Mouse (Mus musculus) limb, embryonic 11.5 days (tissue): ENCODE results near the gene Sema3c. TPM values are rescaled to one million over a fixed set of nuclear protein-coding genes. Genes with fewer than 3 reads are reported as not detected.

Experiments used
- ATAC-seq: fragments of 200-750 bp; cut with Nextera tagmentation; 2 replicates; pipeline ENCODE4 v1.8.0; 2017; ENCODE audit warnings: low read depth; ENCODE audit not compliant: insufficient number of reproducible peaks, low FRiP score, low TSS enrichment
- DNase-seq: peaks from one replicate; pipeline ENCODE4 v3.0.0-alpha.2; 2015; ENCODE audit warnings: low spot score
- H3K27ac ChIP-seq: fragments of 300-500 bp; sonication (generic); replicated peaks from 2 replicates; pipeline ENCODE4 v1.5.1; 2014; ENCODE audit warnings: low read depth, mild to moderate bottlenecking, low read length
- H3K27me3 ChIP-seq: fragments of 300-500 bp; sonication (generic); 2 replicates; pipeline ENCODE4 v1.6.1; 2014; ENCODE audit warnings: mild to moderate bottlenecking, low read length, mixed read lengths; ENCODE audit not compliant: control insufficient read depth, insufficient read depth
- H3K36me3 ChIP-seq: fragments of 300-500 bp; sonication (generic); 2 replicates; pipeline ENCODE4 v1.6.1; 2014; ENCODE audit warnings: mild to moderate bottlenecking, low read length, moderate library complexity, mixed read lengths; ENCODE audit not compliant: control insufficient read depth, insufficient read depth
- H3K4me1 ChIP-seq: fragments of 300-500 bp; sonication (generic); 2 replicates; pipeline ENCODE4 v1.6.1; 2014; ENCODE audit warnings: low read length, mixed read lengths; ENCODE audit not compliant: control insufficient read depth, insufficient read depth
- H3K4me2 ChIP-seq: fragments of 300-500 bp; sonication (generic); 2 replicates; pipeline ENCODE4 v1.6.1; 2014; ENCODE audit warnings: low read depth, mild to moderate bottlenecking, moderate library complexity; ENCODE audit not compliant: severe bottlenecking
- H3K4me3 ChIP-seq: fragments of 300-500 bp; sonication (generic); 2 replicates; pipeline ENCODE4 v1.5.1; 2014; ENCODE audit warnings: low read depth, low read length
- H3K9ac ChIP-seq: fragments of 300-500 bp; sonication (generic); 2 replicates; pipeline ENCODE4 v1.6.1; 2014; ENCODE audit warnings: mild to moderate bottlenecking, low read length
- H3K9me3 ChIP-seq: fragments of 300-500 bp; sonication (generic); 2 replicates; pipeline ENCODE4 v1.6.1; 2016; ENCODE audit warnings: low read length; ENCODE audit not compliant: control insufficient read depth
- WGBS: fragments of 180-500 bp; shearing (Covaris S2); extraction: QIAGEN DNeasy Blood & Tissue Kit; methylation state at CpG from one replicate; pipeline ENCODE4 v1.1.7; 2014; 5-methylcytosine and 5-hydroxymethylcytosine counted together
- polyA plus RNA-seq: library from polyadenylated mRNA; unstranded; fragments of >200 nt; fragmentation: Nextera tagmentation; extraction: Ambion mirVana; gene quantifications from 2 replicates; pipeline ENCODE4 v1.2.1, GENCODE M21; 2014

The Sema3c gene
- polyA plus RNA-seq, 1 experiment from 2014 or later: 16.8 TPM

DNA sequence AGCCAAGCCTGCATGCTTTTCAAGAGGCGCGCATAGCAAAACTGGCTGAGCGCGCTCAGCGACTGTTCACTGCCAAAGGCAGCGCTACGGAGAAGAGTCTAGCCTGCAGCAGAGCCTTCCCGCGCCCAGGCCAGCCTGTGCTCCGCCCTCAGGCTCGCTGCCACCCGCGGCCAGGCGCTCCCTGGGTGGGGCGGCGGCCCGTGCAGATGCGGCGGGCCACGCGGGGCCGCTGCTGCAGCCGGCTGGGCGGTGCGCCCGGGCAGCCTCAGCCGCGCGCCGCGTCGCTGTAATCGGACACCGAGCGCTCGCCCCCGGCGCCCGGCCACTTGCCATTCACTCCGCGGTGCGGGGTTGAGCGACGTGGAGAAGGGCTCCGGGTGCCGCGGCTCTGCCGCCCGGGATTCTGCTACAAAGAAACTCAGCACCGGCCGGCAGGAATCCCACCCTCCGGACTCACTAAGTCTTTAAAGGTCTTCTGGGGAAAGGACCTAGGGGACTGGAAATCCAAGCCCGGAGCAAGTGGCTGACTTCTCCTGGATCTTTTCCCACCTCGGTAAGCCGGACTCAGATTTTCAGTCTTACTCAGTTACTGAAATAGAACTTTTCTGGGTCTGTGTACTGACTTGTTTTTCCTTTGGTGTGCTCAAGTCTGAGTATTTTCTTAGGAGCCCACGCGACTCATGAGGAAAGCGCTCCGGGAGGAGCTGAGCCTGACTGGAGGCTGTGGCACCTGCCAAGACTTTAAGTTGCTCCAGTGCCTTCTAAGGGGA is 517 bp downstream of the Sema3c start:
- Histone ChIP-seq H3K27ac (peak overlapping the region; percentile 10; the same call in 1 of the 2 replicates), H3K9ac (peak overlapping the region; percentile 70), H3K4me3 (peak overlapping the region; percentile 30), H3K9me3 (no peaks in the 10 kb centered on the region), H3K36me3 (no peaks in the 10 kb centered on the region), H3K4me2 (peak overlapping the region; percentile 69), H3K4me1 (no peaks in the 10 kb centered on the region), H3K27me3 (no peaks in the 10 kb centered on the region)
- DNase-seq (peak; percentile 85), ATAC-seq (peak; percentile 94)
- WGBS: 1% methylated on average over 57 of the region's 59 CpGs

- Histone ChIP-seq H3K4me3 (peak overlapping the region; percentile 30), H3K4me2 (peak overlapping the region; percentile 69), H3K27me3 (no peaks in the 10 kb centered on the region), H3K27ac (no peak overlapping the region), H3K4me1 (no peaks in the 10 kb centered on the region), H3K36me3 (no peaks in the 10 kb centered on the region), H3K9me3 (no peaks in the 10 kb centered on the region), H3K9ac (no peak overlapping the region)
- WGBS: 22% methylated on average over 7 of the region's 7 CpGs
- DNase-seq (no peak), ATAC-seq (0 out of 2 replicates have a peak, but pooled peaks have one; percentile 4)
These were observed 1.1 kb downstream of the Sema3c start for GRCm38 (mm10) chr5:17575183-17575495.

DNA sequence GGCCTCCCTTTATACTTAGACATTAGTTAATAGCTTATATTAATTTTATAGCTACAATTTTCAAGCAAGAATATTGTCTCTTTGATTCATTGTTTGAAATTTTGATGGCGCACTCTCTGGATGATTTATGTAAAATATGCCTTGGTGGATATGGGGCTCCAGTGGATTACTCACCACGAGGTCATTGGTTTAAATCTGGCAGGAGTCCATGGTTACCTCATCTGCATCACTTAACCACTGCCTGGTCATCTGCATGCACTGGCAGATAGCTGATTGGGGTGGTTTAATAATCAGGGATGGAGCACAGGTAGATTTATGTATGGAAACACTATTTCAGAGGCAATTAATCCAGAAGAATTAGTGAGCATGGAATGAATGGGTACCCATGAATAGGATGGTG is 2.0 kb downstream of the Sema3c start:
- 64% methylated on average over 2 of the region's 2 CpGs for WGBS
- H3K4me2 ChIP-seq: peak overlapping the region; percentile 17; the same call in 1 of the 2 replicates
- DNase-seq: no peak

DNA sequence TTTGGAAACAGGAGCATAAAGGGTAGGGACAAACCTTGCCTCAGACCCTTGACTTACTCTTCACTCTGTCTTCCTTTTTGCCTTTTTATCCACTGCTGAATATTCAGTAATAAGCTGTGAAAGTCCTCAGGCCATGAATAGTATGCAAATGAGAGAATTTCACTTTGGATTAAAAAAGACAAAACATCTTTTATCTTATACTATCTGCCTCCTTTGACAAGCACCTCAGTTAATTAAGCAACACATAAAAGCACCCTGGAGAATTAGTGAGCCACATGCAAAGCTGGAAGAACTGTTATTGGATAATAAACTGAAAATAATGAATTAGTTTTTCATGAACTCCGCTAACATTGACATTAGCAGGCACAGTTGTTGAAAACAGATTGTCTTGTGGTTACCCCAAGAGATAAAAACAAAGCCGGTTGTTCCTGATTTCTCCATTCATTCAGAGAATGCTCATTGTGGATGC is 8.0 kb downstream of the Sema3c start:
- Histone ChIP-seq H3K27me3 (no peaks in the 10 kb centered on the region), H3K4me3 (no peak overlapping the region), H3K4me1 (no peaks in the 10 kb centered on the region), H3K27ac (no peak overlapping the region), H3K9ac (no peak overlapping the region), H3K9me3 (no peaks in the 10 kb centered on the region), H3K4me2 (no peak overlapping the region), H3K36me3 (no peaks in the 10 kb centered on the region)
- DNase-seq (no peak), ATAC-seq (no peak)
- 41% methylated on average over 2 of the region's 2 CpGs for WGBS

More for the DNA sequence above, 2.0 kb downstream of the Sema3c start:
- H3K27me3 ChIP-seq: no peaks in the 10 kb centered on the region
- H3K4me1 ChIP-seq: no peaks in the 10 kb centered on the region
- H3K4me3 ChIP-seq: no peak overlapping the region
- no peak overlapping the region for H3K27ac ChIP-seq
- no peaks in the 10 kb centered on the region for H3K36me3 ChIP-seq
- no peak overlapping the region for H3K9ac ChIP-seq
- H3K9me3 ChIP-seq: no peaks in the 10 kb centered on the region
- ATAC-seq: no peak

DNA sequence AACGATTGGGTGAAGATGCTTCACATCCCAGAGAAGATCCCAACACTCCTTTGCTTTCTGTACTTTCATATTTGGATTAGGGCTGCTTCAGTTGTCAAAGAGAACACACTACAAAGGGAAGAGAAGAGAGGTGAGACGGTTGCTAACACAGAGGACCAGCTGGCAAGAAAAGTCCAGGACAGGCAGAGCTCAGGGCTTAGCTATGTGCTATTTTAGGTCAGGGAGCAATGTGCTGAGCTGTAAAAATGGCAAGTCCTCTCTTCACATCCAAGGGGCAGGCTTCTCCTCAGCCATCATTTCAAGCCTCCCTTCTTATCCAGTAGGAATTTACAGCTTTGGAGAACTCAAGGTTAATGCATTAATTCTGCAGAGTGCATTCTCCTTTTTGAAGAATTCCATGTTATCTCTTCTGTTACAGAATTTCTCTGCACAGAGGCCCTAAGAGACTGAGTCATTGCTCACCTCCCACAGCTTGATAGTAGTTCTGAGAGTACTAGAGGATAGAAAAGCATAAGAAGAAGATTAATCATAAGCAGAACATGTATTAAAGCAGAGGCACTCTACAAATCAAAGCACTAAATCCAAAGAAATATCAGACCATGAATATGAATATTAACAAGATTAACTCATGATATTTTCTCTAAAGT is 10.3 kb downstream of the Sema3c start:
- H3K4me1 ChIP-seq: no peaks in the 10 kb centered on the region
- H3K4me2 ChIP-seq: no peak overlapping the region
- ATAC-seq: no peak
- H3K36me3 ChIP-seq: no peaks in the 10 kb centered on the region
- no peaks in the 10 kb centered on the region for H3K27me3 ChIP-seq
- H3K4me3 ChIP-seq: no peak overlapping the region
- H3K9me3 ChIP-seq: no peaks in the 10 kb centered on the region
- no peak overlapping the region for H3K9ac ChIP-seq
- WGBS: 60% methylated on average over 2 of the region's 2 CpGs
- H3K27ac ChIP-seq: no peak overlapping the region
- DNase-seq: no peak

GRCm38 (mm10) chr5:17586518-17587210 is 12.6 kb downstream of the Sema3c start:
- ATAC-seq: no peak
- Histone ChIP-seq H3K36me3 (no peaks in the 10 kb centered on the region), H3K9ac (no peak overlapping the region), H3K27me3 (no peaks in the 10 kb centered on the region), H3K4me1 (no peaks in the 10 kb centered on the region), H3K9me3 (no peaks in the 10 kb centered on the region), H3K4me3 (no peak overlapping the region), H3K27ac (no peak overlapping the region), H3K4me2 (no peak overlapping the region)
- DNase-seq: no peak
- WGBS: 60% methylated on average over 2 of the region's 2 CpGs

GRCm38 (mm10) chr5:17591908-17592307 is 17.8 kb downstream of the Sema3c start:
- Histone ChIP-seq H3K4me3 (no peak overlapping the region), H3K4me2 (no peak overlapping the region), H3K9ac (no peak overlapping the region), H3K27ac (no peak overlapping the region), H3K9me3 (no peaks in the 10 kb centered on the region), H3K4me1 (no peaks in the 10 kb centered on the region), H3K27me3 (no peaks in the 10 kb centered on the region), H3K36me3 (no peaks in the 10 kb centered on the region)
- 93% methylated on average over 3 of the region's 3 CpGs for WGBS
- ATAC-seq (no peak), DNase-seq (no peak)

DNA sequence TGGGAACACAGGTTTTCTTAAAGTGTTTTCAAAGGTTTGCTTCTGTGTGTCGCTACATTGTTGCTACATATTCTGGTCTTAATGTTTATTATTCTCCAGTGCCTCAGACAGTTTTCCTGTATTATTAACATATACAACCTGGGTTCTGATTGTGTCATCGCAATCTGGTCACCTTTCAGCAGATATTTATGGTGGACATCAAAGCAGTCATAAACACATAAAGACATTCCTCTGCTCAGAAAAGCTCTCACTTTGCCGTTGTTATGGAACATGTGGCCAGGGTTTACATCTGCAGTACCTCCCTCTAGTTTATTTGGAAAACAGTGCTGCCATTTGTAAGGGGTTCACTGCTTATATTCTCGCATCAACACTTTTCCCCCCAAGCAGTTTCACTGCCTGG is 27.6 kb downstream of the Sema3c start:
- ATAC-seq (no peak), DNase-seq (no peak)
- Histone ChIP-seq H3K9ac (no peak overlapping the region), H3K4me2 (no peak overlapping the region), H3K27me3 (no peaks in the 10 kb centered on the region), H3K4me3 (no peak overlapping the region), H3K9me3 (no peaks in the 10 kb centered on the region), H3K27ac (no peak overlapping the region), H3K36me3 (no peaks in the 10 kb centered on the region), H3K4me1 (no peaks in the 10 kb centered on the region)
- WGBS: 37% methylated on average over 4 of the region's 4 CpGs
